Mouse (Mus musculus) brain, embryonic 18.5 days (tissue): ENCODE measurements around the gene Gpc3.

Experiments
- DNase-seq: peaks from one replicate; pipeline ENCODE4 v3.0.0-alpha.2; 2012; ENCODE audit warnings: low read depth, low spot score

The Gpc3 gene

DNA sequence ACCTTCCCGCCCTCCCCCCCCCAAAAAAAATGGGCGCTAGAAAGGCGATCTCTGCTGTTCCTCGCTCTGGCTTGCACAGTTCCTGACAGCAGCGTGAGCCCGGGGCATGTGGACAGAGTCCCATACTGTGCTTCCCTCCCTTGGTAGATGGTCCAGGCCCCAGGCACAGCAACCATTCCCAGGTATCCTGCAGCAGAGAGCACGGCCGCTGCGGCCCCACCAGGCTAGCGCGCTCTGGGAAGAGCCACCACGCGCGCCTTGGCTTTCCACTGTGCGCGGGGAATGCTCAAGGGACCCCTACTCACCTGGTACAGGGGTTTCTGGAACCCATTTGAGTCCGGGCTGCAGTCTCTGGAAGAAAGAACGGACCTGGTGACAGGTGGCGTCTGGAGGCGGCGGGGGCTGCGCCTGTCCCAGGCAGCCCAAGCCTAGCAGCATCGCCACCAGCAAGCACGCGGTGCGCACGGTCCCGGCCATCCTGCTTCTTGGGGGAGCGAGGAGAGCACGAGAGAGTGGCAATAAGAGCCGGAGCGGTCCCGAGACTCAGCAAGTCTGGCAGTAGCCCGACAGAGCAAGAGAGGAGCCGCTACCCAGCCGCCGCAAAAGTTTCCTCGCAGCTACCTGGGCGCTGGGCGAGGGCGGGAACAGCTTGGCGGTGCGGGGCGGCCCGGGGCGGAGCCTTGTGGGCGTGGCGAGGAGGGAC, at the start of gene Gpc3:
Gene Gpc3 (minus strand): TSS at position 623 of the 703 bp plus-strand sequence.
- no peak for DNase-seq

DNA sequence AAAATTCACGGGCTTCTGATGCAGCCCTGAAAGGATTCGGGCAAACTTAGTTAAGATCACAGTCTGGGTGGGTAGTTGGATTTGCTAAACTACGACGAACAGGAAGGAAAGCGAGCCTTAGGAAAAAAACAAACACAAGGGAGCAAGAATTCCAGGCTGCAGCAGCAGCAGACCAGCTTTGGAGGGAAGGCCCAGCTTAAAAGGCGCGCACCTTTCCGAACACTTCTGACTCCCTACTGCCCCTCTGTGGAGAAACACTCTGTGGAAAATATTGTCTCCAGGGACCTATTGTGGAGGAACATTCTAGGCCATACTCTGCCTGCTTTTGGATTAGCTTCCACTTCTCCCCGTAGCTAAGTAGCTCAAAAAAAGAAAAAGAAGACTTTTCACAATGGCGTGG, 38.2 kb upstream of the Gpc3 start:
- DNase-seq = no peak

DNA sequence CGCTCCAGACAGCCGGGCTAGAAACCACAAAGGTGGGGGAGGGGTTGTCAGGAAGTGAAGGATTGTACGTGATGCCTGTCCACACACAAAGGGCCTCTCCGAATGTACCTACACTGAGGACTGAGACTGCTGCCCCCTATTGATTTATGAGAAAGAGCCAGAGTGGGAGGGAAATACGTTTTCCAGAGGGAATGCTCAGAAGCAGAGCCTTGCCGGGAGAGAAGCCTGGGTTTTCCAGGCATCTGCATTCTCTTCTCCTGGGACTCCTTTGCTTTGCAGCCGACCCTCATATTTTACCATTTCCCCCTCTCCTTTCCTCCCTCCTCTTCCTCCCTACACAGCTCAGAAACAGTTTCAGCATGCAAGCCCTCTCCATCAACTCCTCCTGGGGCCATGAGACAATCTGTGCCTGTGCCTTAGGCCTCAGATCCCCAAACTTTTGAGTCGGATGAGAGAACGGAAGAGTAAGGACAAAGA, 37.8 kb upstream of the Gpc3 start:
- no peak for DNase-seq

- DNase-seq = no peak
Measured at GRCm38 (mm10) chrX:52648910-52649785, 35.4 kb upstream of the Gpc3 start.

GRCm38 (mm10) chrX:52644393-52644792, 30.6 kb upstream of the Gpc3 start:
- DNase-seq = no peak

- DNase-seq = no peak
Measured at GRCm38 (mm10) chrX:52643350-52643749, 29.6 kb upstream of the Gpc3 start.

DNA sequence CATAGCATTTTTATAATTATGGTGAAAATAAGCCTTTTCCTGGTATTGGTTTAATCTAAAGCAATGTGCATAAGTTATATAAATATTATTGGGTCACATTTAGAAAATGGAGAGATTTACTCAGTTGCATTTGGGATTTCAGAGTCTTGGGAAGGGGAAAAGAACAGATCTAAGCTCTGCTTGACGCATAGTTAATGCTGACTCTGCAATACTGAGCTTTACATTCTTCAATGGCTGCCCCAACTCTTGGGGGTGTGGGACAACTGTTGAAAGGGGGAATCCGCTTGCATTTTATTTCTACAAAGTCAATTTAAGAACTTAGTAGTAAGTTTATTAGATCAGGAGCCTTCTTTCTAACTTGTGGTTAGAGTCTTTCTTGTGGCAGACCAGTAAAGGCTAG, 28.4 kb upstream of the Gpc3 start:
- no peak for DNase-seq

DNA sequence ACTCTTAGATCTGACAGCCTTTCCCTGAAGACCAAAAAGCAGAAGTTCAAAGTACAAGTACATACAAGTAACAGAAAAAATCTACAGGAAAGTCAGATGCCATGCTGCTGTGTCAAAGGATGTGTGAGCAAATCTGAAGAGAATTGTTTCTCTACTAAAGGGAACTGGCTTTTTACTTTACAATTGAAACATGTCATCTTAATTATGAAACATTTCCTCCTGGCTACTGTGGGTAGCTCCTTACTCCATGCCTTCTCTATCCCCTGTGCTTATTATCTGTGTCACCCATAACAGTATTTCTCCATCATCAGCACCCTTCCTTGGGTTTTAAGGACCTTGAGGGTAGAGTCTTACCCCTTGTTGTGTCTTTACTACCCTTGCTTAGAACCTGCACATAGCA, 23.7 kb upstream of the Gpc3 start:
- no peak for DNase-seq

DNA sequence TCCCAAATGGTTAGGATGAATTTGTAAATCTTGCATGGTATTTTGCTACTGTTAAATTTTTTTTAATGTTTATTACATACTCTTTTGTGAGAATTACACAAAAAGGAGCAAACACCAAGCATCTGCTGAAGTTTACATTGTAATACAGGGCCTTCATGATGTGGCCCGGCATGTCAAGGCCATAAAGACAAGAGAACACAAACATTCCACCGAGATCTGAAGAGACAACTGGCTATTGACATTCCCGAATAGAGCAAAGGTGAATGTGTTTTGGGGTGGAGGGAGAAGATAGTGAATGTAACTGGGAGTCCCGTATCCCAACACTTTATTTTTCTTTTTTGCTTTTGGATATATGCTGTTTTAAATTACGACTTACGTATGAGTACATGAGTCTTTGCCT, 20.2 kb upstream of the Gpc3 start:
- DNase-seq = no peak

- no peak for DNase-seq
Measured at GRCm38 (mm10) chrX:52632688-52633324, 19.1 kb upstream of the Gpc3 start.

DNA sequence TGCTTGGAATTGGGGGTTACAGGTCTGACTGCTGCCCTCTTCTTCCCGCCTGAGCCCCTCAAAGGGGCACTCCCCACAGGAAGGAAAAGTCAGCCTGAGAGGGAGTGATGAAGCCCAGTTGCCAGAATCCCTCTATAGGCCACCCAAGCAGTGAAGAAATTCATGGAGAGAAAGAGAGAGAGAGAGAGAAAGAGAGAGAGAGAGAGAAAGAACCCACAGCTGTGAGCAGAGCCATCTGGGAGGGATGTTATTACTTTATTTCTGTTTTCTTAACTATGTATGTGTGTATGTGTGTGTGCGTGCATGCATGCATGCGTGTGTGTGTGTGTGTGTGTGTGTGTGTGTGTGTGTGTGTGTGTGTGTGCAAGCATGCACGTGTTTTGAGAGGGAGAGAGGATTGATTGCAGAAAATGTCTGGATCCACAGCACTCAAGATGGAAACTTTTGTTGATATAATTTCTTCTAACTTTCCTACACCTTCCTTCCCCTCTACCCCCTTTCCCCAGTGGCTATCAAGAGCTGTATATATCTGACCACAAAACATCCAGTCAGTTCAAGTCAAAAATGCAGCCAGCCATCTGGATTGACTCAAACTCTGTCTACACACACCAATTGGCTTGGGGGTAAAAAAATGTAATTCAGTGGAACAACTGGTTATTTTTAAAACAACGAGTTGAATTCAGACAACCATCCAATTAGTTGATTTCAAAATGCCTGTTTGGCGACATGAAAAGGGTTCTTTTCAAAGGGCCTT, 13.4 kb upstream of the Gpc3 start:
- DNase-seq = no peak

DNA sequence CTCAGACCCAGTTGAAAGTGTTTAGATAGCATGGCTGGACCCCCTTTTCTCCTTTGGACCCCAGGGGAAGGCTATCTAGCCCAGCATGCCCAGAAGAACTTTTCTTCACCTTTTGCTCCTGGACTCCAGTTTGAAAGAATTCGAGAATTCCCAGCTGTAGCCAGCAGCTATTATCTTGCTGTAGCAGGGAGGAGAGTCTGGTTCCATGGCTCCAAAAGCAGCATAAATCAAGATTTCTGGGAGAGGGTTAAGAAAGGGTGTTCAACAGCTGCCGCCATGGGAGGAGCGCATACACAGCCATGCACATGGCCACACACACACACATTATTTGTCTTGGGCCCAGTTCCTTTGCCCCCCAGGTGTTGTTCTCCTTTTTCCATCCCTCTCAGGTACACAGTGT, 4.1 kb upstream of the Gpc3 start:
- no peak for DNase-seq

- no peak for DNase-seq
Measured at GRCm38 (mm10) chrX:52616152-52616551, 2.4 kb upstream of the Gpc3 start.

DNA sequence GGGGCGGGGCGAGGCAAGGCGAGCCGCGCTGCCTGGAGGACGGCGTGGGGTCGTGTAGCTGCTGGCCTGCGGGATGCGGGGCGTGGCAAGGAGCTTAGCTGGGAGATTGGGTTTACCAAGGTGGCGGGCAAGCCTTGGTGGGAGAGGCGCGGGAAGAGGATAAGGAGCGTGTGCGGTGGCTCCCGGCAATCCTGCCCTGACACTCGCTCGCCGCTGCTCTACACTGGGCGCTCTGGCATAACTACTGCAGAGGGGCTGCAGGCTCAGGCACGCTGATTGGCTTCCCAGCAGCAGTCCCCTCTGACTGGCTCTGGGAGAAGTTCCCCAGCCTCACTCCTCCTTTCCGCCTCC, 256 bp upstream of the Gpc3 start:
- peak; percentile 12 for DNase-seq

GRCm38 (mm10) chrX:52612806-52613205, 944 bp downstream of the Gpc3 start:
- no peak for DNase-seq

- no peak for DNase-seq
Measured at GRCm38 (mm10) chrX:52611987-52612670, 1.6 kb downstream of the Gpc3 start.

DNA sequence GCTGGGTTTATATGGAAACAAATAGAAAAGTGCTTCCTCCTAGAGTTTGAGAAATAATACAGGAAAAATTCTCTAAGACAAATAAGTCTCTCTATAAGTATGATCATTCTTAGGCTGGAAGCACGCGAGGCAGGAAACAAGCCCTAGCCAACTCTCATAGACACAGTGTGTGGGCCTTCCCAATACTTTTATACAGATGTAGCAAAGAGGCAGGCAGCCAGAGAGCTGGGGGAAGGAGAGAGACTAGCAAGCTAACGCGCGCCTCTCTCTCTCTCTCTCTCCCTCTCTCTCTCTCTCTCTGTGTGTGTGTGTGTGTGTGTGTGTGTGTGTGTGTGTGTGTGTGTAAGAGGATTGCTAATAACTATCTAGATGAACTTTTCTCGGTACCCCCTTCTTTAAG, 2.2 kb downstream of the Gpc3 start:
- DNase-seq = no peak

- DNase-seq = no peak
Measured at GRCm38 (mm10) chrX:52603143-52603542, 10.6 kb downstream of the Gpc3 start.

GRCm38 (mm10) chrX:52599246-52599645, 14.5 kb downstream of the Gpc3 start:
- no peak for DNase-seq

DNA sequence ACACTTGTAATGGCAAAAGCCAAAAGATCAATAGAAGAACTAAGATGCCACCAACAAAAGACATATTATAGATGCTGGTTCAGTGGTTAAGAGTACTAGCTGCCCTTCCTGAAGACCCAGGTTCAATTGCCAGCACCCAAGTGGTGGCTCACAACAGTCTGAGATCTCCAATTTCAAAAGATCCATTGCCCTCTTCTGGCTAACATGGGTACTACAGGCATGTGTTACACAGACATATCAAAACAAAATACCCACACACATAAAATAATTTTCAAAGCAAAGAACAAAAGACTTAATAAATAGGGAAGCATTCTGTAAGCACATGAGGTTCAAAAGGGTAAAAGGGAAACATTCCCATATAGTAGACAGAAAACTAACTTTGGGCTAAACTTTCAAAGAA, 26.1 kb downstream of the Gpc3 start:
- no peak for DNase-seq

DNA sequence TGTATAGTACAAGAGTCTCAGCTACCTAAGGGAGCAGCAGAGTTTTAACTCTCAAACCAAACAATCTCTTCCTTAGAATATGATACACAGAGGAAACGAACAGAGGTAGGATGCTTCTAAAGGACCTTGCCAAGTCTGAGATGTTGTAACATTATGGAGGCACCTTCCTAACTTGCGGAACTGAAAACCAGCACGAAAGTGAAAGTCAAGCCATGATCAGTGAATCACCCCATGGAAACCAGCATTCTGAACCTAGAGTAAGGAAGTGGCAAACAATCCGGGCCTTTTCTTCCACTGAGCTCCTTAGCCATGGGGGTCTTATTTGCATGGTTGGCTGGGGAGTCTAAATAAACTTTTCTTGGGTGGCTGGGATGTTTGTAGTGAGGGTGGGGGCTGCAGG, 53.8 kb downstream of the Gpc3 start:
- DNase-seq = no peak
